Mouse (Mus musculus): ENCODE measurements around the gene Anks6.

- TF ChIP-seq FLI1 (IDR thresholded peaks at IDR 0.05; ENCODE audit: low read length) (no peak), GATA1 (IDR thresholded peaks at IDR 0.05; ENCODE audit: borderline replicate concordance, low read length) (no peak)
Measured at GRCm38 (mm10) chr4:46988257-46988656, 69.0 kb downstream of the Anks6 start.
